Mouse (Mus musculus) cortical plate, adult 2 months (tissue): ENCODE measurements around the gene Stk39.

Experiments used
- CTCF ChIP-seq: fragments of 200-500 bp; IDR thresholded peaks from 2 replicates; pipeline ENCODE4 v1.5.1; 2011; ENCODE audit warnings: mild to moderate bottlenecking, control low read depth, low read length; ENCODE audit not compliant: insufficient read depth; ENCODE audit errors: extremely low read depth
- POLR2A ChIP-seq: fragments of 200-500 bp; IDR thresholded peaks from 2 replicates; pipeline ENCODE4 v1.6.1; 2011; ENCODE audit warnings: mild to moderate bottlenecking, low read length, control low read depth; ENCODE audit not compliant: insufficient read depth; ENCODE audit errors: extremely low read depth

GRCm38 (mm10) chr2:68291895-68292294 is 180.2 kb downstream of the Stk39 start:
- no peak for TF ChIP-seq CTCF
- TF ChIP-seq POLR2A: no peak
